Mouse (Mus musculus) monocyte, adult 5-6 weeks (primary cell): ENCODE measurements around the gene Gm21865. TPM values are rescaled to one million over a fixed set of nuclear protein-coding genes. Genes with fewer than 3 reads are reported as not detected.
"Not testable (repeated sequence)": the region's sequence is repeated elsewhere in the genome, so short reads cannot be mapped to it uniquely, and the experiment has no call there.

ENCODE experiments used
- ATAC-seq: fragments of 153-309, 156-312 bp; replicated peaks from 2 replicates; pipeline ENCODE4 v1.8.0; 2017; ENCODE audit warnings: mild to moderate bottlenecking; ENCODE audit not compliant: low TSS enrichment, insufficient number of reproducible peaks, severe bottlenecking, poor library complexity, low FRiP score
- total RNA-seq: library from RNA; stranded (forward); fragments of 200-1000, 200-491, 200-594 nt; gene quantifications from 3 replicates; pipeline ENCODE4 v1.2.3, GENCODE M21; 2017

Gene Gm21865
- not detected in 3 replicates for total RNA-seq

- ATAC-seq: not testable (repeated sequence)
These were observed at the start of gene Gm21865 for GRCm38 (mm10) chrY:40316803-40317202. Gene Gm21865, minus strand, starts transcription at chrY:40316903.

Other genes with a start within 250 kb of the Gm21865 start
- gene Gm21882, start 64.6 kb upstream of the Gm21865 start, total RNA-seq: not detected in 3 replicates